Mouse (Mus musculus): ENCODE results near the gene Pgrmc2. TPM values are rescaled to one million over a fixed set of nuclear protein-coding genes. Genes with fewer than 3 reads are reported as not detected.

The Pgrmc2 gene
- total RNA-seq, 2 experiments from 2014 or later: 59.3 to 59.9 TPM

- intact Hi-C loops (cut with DNase I): no loop called here
- no peak for DNase-seq (ENCODE audit: low spot score in 2 of 2)
These were observed 2.1 kb downstream of the Pgrmc2 start for GRCm38 (mm10) chr3:41080724-41081123.

GRCm38 (mm10) chr3:41078673-41079072 lies 4.2 kb downstream of the Pgrmc2 start:
- intact Hi-C loops (cut with DNase I): no loop called here
- DNase-seq (ENCODE audit: low spot score in 2 of 2): no peak

- intact Hi-C loops (cut with DNase I): no loop called here
These were observed 7.5 kb downstream of the Pgrmc2 start for GRCm38 (mm10) chr3:41075376-41075775.

GRCm38 (mm10) chr3:41070519-41070918 lies 12.3 kb downstream of the Pgrmc2 start:
- intact Hi-C loops (cut with DNase I): no loop called here
- no peak for DNase-seq (ENCODE audit: low spot score in 2 of 2)

More at GRCm38 (mm10) chr3:41075376-41075775, 7.5 kb downstream of the Pgrmc2 start:
- DNase-seq (ENCODE audit: low spot score in 2 of 2): no peak

GRCm38 (mm10) chr3:41065320-41065719 lies 17.5 kb downstream of the Pgrmc2 start:
- intact Hi-C loops (cut with DNase I): no loop called here
- DNase-seq (ENCODE audit: low spot score in 2 of 2): no peak

- DNase-seq (ENCODE audit: low spot score in 2 of 2): no peak
- intact Hi-C loops (cut with DNase I): no loop called here
These were observed 20.1 kb downstream of the Pgrmc2 start for GRCm38 (mm10) chr3:41062758-41063157.

GRCm38 (mm10) chr3:41061831-41062565 lies 20.8 kb downstream of the Pgrmc2 start:
- intact Hi-C loops (cut with DNase I): no loop called here
- peak; percentile 20 to 23 for DNase-seq (ENCODE audit: low spot score in 2 of 2)

- DNase-seq (ENCODE audit: low spot score in 2 of 2): no peak
- intact Hi-C loops (cut with DNase I): no loop called here
These were observed 23.6 kb downstream of the Pgrmc2 start for GRCm38 (mm10) chr3:41059249-41059648.

GRCm38 (mm10) chr3:41058395-41058794 lies 24.5 kb downstream of the Pgrmc2 start:
- intact Hi-C loops (cut with DNase I): no loop called here

GRCm38 (mm10) chr3:41053334-41053733 lies 29.5 kb downstream of the Pgrmc2 start:
- intact Hi-C loops (cut with DNase I): no loop called here
- DNase-seq (ENCODE audit: low spot score in 2 of 2): no peak

More at GRCm38 (mm10) chr3:41058395-41058794, 24.5 kb downstream of the Pgrmc2 start:
- DNase-seq (ENCODE audit: low spot score in 2 of 2): peak; percentile 65 to 67

GRCm38 (mm10) chr3:41047838-41048237 lies 35.0 kb downstream of the Pgrmc2 start:
- DNase-seq (ENCODE audit: low spot score in 2 of 2): no peak
- intact Hi-C loops (cut with DNase I): loop anchor here (10.0 kb wide), 1 partner anchor 127 kb away; no protein-coding TSS in a partner anchor

- intact Hi-C loops (cut with DNase I): loop anchor here (10.0 kb wide), 1 partner anchor 131 kb away; no protein-coding TSS in a partner anchor
- no peak for DNase-seq (ENCODE audit: low spot score in 2 of 2)
These were observed 39.0 kb downstream of the Pgrmc2 start for GRCm38 (mm10) chr3:41043756-41044354.

- DNase-seq (ENCODE audit: low spot score in 2 of 2): no peak
- intact Hi-C loops (cut with DNase I): loop anchor here (10.0 kb wide), 1 partner anchor 132 kb away; no protein-coding TSS in a partner anchor
These were observed 40.5 kb downstream of the Pgrmc2 start for GRCm38 (mm10) chr3:41042195-41042938.

GRCm38 (mm10) chr3:41041241-41041640 lies 41.6 kb downstream of the Pgrmc2 start:
- no peak for DNase-seq (ENCODE audit: low spot score in 2 of 2)
- intact Hi-C loops (cut with DNase I): loop anchor here (10.0 kb wide), 1 partner anchor 134 kb away; no protein-coding TSS in a partner anchor

- intact Hi-C loops (cut with DNase I): no loop called here
- no peak for DNase-seq (ENCODE audit: low spot score in 2 of 2)
These were observed 44.4 kb downstream of the Pgrmc2 start for GRCm38 (mm10) chr3:41038297-41038916.

GRCm38 (mm10) chr3:41031286-41032210 lies 51.3 kb downstream of the Pgrmc2 start:
- intact Hi-C loops (cut with DNase I): no loop called here
- no peak for DNase-seq (ENCODE audit: low spot score in 2 of 2)

GRCm38 (mm10) chr3:41030705-41031104 lies 52.1 kb downstream of the Pgrmc2 start:
- DNase-seq (ENCODE audit: low spot score in 2 of 2): no peak
- intact Hi-C loops (cut with DNase I): no loop called here

- peak; percentile 11 to 12 for DNase-seq (ENCODE audit: low spot score in 2 of 2)
- intact Hi-C loops (cut with DNase I): no loop called here
These were observed 60.9 kb downstream of the Pgrmc2 start for GRCm38 (mm10) chr3:41021980-41022379.

GRCm38 (mm10) chr3:41020687-41021086 lies 62.2 kb downstream of the Pgrmc2 start:
- intact Hi-C loops (cut with DNase I): no loop called here

More at GRCm38 (mm10) chr3:41020687-41021086, 62.2 kb downstream of the Pgrmc2 start:
- no peak for DNase-seq (ENCODE audit: low spot score in 2 of 2)

All from left cerebral cortex, postnatal 36 days (tissue).